Mouse (Mus musculus) cerebellum, postnatal 4 days (tissue): ENCODE measurements around the gene Prkar1b.

Experiments used
- DNase-seq, 2 experiments: peaks; one replicate each; pipeline ENCODE4 v3.0.0; 2022; ENCODE audit warnings: low spot score in 2 of 2, mixed read lengths in 1 of 2

Gene Prkar1b

DNA sequence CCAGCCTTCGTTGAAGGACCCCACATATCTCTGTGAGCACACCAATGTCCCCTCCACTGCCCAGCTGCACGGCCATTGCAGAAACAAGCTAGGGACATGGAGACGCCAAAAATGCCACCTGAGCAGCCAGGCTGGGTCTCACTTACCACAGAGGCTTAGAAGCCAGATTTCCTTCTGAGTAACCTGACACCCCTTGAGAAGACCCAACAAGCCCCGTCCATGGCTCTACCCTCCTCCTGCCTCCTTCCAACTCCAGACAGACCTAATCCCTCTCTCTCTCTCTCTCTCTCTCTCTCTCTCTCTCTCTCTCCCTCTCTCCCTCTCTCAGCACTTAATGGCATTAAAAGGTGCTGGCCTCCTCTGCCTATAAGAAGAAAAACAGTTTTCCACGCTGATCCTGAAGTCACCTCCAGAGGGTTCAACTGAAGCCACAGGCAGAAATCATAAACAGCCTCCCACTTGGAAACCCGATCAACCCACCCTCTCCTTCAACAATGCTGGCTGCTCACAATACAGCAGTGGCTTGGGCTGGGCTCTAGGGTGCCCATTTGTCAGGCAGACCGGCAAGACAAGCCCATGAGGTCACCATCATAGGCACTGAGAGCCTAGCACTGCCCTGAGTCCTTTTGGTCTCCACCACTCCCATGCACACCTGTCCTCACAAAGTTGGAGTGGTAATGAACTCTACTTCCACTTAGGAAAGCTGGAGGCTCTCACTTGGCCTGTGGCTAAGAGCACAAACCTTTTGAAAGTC is 82.8 kb downstream of the Prkar1b start:
- DNase-seq: no peak

DNA sequence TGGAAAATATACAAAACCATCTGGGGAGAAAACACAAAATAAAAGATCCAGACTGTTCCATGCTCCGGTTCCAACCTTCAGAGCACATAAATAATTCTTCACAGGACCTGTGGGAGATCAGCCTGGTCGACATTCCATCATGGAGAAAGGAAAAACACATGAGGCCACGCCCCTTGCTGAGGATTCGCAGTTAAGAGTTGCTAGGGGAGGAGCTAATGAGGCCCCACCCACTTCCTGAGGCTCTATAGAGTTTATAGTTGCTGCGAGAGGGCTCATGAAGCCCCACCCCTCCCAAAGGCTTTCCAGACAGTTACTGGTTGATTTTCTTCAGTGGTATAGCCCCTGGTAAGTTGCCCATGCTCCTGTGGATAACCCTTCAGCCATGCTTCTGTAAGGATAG is 85.2 kb downstream of the Prkar1b start:
- no peak for DNase-seq

DNA sequence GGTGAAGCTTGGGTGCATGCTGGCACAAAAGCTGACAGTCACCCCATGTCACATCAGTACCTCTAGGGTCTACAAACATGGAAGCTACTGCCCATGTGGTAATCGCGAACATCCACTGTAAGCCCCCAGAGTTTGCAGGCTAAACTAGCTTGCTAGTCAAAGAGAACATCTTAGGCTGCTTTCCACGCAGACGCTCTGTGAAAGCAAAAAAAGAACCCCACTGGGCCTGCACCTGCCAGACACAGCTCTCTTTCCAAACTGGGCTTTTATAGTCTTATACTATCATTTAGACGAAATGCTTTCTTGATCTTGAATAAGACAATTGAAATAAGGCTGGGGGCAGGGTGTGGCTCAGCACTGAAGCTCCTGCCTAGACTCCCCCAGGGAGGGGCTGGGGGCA is 88.1 kb downstream of the Prkar1b start:
- no peak for DNase-seq

DNA sequence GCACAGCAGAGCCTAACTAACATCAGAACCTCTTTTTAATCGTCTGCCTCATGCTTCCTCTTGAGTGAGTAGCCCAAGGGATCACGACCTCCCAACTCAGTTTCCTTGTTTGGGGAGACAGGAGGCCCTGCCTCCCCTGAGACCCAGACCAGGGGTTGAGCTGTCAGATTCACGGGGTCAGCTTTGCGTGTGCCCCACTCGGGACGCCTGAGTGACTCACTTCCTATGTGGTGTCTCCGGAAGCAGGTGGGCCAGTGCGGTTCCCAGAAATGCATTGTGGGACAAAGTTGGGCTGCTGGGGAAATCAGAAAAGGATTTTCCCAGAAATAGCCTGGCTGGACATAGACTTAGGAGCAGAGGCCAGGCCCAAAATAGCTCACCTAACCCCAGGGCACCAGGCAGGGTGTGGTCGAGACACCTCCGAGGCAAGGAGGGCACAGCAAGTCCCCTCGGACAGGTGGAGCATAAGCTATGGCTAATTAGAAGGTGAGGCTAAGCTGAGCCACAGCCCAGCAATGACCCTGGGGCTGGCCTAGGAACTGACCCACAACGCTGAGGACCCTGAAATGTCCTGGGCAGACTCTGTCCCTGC is 89.2 kb downstream of the Prkar1b start:
- no peak for DNase-seq

DNA sequence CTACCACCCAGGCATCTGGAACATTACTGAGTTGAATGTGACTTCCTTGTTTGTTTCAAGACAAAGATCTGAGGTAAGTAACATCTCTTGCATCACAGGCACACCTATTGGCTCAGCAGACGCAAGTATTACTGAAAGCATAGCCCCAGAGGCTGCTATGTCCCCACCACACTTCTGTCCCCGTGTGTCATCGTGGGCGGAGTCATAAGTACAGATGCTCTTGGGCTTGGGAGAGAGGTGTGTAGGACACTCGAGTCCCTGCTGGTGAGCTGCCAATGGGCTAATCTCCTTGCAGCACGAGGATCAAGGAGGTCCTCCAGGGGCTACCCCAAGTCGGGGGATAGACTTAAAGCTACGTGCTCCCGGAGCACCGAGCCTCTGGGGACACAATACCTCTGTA is 96.6 kb downstream of the Prkar1b start:
- no peak for DNase-seq

DNA sequence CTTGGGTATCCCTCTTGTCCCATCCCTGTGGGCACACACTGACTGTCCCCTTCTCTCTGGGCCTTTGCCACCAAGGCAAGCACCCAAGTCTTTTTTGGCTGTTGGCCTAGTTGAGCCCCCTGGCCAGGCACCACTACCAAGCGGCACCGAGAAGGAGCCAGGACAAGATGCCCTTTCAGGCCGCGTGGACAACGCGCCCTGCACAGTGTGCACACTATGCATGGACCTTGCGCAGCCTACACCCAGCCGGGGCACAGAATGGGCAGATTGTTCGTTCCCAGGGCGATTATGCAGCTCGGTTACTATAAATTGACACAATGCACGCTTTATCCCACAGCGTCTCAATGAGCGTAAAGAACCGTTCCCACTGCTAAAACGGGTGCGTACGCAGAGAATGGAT is 98.5 kb downstream of the Prkar1b start:
- DNase-seq: peak in 1 of 2 experiments; percentile 45

DNA sequence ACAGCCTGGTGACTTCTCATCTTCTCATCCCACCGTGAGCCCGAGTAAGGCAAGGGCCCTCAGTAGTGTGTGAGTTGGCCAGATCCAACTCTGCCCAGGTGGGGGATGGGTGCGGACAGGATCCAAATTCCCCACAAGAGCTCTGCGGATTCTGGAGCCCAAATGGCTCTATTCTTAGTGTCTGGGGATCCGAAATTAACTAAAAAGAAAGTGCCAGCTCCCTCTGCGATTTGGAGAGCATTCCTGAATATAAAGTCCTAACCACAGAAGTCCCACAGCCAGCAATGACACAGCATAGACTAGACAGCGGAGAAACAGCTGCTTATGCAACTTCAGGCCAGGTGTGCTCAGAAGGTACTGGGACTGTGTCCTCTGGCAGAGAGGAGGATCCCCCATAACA is 100.4 kb downstream of the Prkar1b start:
- no peak for DNase-seq

DNA sequence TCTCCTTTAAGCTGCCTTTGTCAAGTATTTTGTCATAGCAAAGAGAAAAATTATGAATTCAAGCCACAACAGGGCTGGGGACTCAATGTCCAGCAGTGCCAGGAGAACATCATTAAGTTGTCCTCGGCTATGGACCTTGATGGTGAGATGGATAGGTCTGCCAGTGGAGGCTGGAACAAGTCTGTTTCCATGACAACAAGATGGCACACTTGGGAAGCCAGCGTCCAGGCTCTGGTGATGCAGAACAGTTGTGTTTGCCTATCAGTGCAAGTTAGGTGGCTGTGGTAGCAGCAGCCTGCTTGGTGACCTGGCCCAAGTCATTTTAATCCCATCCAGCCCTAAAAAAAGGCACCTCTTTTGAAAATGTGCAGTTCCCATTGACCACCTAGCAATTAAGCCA is 102.6 kb downstream of the Prkar1b start:
- no peak for DNase-seq

DNA sequence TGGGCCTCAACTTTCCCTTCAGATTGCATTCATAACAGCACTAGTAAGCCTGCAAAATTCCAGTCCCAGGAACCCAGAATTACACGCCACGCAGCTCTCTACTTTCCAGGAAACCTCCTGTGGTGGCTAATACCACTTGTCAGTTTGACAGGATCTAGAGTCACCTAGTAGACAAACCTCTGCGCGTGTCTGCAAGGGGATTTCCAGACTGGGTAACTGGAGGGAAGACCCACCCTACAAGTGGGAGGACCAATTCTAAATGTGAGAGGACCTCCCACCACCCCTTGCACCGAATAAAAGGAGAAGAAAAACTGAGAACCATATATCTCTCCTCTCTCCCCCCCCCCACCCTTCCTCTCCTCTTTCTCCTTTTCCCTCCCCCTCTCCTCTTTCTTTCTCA is 103.2 kb downstream of the Prkar1b start:
- no peak for DNase-seq

DNA sequence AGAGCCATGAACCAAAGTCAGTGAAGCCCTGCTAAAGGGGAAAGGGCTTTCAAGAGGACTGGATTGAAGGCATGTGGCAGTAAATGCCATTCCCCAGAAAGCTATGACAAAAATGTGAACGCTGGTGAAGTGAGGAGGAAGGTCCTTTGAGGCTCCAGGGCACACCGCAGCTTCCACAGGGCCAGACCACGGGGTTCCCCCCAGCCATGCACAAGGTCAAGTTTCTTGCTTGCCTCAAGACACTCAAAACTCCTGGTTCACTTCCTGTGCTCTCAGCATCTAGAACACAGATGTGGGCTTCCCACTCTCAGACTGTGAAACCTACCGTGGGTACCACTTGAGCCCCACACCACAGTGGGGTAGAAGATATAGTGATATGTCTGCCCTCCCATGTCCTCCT is 106.3 kb downstream of the Prkar1b start:
- no peak for DNase-seq

DNA sequence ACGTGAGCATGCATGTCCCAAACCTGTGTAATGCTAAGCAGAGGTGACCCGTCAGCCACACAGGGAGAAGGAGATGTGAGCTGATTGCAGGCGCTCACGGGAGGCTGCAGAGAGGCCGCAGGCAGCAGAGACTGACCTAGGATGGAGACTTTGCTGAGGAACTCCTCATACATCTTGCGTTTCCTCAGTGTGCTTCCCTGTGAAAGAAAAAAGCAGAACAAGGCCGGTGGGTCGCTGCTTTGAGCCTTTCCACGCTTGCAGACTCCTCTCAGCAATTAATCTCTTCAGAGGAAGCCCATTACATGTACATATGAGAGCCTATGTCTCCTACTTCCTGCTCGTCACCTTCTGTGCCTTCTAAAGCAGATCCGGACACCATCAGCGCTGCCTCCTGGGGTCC is 107.5 kb downstream of the Prkar1b start:
- DNase-seq: no peak

DNA sequence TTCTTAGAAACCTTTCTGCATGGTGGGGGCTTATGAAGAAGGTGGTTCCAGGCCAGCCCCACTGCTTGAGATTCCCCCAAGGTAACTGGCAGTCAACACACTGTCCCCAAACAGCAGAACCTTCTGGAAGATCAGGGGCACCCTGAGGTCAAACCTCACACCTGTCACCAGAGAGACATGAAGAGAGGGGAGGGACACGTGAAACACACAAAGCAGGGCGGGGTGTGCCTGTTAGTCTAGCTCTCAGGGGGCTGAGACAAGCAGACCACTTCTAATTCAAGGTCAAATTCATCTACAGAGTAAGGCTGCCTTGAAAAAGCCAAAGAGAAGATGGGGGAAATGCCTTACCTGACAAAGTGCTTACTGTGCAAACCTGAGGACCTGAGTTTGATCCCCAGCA is 114.6 kb downstream of the Prkar1b start:
- DNase-seq: no peak

DNA sequence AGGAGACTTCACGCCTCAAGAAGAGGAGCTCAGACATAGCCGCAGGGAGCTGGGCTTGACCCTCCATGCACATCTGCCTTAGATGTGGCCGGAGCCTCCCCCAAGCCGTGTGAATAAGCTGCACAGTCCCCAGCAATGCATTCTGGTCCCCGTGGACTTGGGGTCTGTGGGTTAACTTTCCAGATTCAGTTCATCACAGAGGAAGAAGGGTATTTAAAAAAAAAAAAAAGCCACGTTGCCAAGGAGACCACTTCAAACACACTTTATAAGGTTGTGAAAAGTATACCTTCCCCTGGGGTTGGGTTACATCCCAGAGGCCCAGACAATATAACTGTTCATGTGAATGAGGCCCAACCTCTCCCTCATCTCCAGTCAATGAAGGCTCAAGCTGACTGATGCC is 115.1 kb downstream of the Prkar1b start:
- DNase-seq: no peak

DNA sequence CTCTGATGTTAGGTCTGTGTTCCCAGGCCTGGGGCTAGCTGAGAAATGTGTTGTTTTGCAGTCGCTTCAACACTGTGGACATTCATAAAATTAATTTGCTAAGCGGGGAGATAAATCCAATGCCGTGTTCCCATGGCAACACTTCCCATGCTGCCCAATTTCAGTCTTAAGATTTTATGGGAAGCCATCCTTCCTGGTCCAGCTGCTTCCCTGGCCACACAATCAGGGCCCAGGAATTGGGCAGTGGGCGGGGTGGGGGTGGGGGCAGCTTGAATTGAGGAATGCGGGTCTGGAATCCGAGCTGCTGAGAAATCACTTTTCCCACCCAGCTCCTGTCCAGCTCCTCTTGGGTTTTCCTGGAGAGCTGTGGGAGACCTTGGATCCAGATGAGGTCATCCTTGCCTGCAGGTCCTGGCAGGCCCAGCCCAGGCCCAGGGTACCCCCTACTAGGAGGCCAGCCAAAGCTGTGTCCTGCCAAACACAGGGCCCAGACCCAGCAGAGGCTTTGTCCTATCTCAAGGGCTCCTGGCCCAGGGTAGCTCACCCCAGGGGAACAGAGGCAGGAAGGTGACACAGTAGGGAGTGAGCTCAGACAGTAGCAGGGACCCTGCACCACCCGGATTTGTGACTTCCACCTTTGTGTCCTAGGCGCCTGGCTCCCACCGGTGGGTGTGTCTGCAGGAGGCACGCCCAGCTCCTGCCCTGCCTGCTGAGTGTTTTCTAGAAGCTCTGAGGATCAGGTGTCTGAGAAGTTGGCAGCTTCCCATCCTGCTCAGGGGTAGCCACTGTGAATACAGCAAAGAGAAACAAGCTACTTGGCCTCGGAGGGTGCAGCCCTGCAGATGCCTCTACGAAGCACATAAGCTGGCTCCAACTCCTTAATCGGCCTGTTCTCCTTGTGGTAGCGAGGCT is 116.1 kb downstream of the Prkar1b start:
- no peak for DNase-seq

DNA sequence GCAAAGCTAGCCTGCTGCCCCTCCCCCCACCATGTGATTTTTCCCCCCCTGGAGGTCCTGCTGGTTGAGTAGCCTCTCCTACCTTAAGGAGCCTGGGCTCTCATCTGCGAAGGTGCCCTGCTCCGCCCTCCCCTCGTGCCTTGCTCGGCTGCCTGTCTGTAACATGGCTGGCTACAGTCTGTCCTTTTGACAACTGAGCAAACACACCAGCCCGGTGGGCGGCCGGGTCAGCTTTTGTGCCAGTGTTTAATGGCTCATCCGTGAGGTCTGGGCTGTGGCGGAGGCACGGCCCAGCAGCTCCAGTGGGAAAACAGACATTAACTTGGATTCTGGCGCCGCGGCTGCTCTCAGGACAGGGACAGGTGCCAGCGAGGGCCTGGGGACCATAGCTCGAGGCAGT is 122.2 kb downstream of the Prkar1b start:
- peak in 1 of 2 experiments; percentile 42 for DNase-seq

DNA sequence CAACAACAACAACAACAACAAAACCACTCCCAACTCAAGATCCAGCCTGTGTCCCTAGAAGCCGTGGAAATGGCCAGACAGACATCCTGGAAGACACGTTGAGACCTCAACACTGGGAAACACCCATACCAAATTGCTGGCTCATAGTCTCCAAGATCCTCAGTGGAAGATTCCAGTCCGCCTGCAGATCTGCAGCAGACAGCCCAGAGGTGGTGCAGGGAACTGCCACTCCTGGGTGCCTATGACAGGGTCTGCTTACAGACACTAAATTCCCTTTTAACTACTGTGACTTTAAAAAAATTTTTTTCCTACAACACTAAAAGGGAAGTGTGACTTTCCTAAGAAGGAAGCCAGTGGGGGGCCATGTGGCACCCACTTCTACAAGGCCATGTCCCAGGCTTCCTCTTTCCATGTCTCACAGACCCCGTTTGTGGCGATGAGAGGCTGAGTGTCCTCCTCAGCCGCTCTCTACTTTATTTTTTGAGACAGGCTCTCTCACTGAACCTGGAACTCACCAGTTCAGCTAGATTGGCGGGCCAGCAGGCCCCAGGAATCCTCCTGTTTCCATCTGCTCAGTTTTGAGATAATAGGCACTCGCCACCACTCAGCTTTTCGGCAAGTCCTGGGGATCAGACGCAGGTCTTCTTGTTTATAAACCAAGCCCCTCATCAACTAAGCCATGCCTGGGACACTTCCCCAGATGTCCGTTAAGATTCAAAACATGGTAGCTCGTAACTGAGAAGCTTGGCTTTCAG is 125.3 kb downstream of the Prkar1b start:
- no peak for DNase-seq

DNA sequence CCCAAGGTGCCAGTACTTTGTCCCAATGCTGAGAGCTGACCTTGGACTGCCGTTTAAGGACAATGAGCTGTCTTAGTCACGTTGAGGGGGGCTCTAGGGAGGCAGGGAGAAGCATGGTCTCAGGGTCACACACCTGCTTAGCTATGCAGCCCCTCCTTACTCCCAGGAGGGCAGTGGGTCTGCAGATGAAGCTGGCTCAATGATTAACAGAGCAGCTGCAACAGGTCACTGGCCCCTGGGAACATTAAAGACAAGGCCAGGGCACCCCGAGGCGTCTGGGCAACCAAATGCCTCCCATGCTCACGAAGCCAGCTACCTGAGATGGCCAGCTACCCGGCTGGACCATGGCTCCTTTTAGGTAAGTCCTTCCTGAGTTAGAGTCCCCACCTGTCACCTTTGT is 129.2 kb downstream of the Prkar1b start:
- no peak for DNase-seq

DNA sequence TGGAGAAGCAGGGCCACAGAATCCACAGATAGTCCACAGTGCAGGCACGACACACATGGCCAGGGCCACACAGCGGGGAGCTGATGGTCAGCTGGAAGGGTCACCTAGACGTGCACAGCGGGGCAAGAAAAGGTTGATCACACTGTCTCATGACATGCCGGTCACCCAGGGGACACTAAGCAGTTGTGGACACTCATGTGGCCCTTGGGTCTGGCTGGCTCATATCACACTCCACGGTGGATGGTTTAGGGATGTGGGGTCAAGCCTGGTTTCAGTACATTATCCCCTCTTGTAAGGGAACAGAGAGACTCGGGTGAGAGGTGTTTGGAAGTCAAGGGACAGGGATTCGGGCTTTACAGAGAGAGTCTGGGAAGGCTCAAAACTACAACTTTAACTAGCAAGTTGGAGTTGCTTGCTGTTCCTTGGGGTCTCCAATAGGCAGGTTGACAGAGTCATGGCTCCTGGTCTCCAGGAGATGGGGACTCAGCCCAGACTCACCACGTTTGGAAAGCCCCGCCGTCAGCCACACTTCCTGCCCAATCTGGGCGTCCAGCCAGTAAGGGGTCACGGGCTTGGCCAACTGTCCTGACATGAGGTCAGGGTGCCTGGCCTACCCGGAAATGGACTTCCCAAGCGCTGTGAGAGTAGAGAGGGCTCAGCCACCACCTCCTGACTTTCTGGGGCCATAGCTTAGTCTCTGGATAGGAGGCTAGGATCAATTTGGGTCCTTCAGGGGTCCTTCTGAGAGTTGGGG is 132.3 kb downstream of the Prkar1b start:
- peak in 1 of 2 experiments; percentile 30 for DNase-seq

DNA sequence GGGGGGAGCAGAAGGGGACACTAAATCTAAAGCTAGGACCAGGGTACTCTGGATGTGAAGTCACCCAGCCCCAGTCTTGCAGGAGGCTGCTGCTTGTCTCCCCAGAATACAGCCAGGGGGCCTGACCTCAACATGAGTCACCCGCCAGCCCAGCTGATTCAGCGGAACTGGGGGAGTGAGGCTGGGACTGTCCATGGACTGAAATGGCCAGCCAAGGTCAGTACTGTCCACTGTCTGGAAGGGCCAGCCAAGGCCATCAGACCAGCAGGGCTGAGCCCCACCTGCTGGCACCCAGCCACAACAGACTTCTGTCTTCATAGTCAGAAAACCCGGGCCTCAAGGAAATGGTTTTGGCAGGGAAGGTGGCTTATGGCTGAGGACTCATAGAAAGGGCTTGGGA is 134.7 kb downstream of the Prkar1b start:
- DNase-seq: no peak

DNA sequence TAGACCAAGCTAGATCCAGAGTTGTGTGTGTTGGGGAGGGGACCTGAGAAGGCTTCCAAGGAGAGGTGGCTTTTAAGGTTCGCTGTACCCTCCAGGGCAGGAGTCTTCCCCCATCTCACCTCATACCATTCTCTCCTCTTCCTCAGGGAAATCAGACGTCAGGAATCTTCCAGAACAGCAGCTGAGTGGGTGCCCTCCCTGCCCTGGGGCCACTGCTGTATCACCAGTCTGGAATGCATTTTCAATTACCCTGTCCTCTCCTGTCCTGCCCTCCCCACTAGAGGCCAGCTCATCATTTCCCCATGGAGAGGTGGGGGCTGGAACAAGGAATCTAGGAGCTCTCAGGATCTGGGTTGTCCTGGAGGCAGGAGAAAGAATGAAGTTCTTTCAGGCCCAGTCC is 139.2 kb downstream of the Prkar1b start:
- DNase-seq: no peak

DNA sequence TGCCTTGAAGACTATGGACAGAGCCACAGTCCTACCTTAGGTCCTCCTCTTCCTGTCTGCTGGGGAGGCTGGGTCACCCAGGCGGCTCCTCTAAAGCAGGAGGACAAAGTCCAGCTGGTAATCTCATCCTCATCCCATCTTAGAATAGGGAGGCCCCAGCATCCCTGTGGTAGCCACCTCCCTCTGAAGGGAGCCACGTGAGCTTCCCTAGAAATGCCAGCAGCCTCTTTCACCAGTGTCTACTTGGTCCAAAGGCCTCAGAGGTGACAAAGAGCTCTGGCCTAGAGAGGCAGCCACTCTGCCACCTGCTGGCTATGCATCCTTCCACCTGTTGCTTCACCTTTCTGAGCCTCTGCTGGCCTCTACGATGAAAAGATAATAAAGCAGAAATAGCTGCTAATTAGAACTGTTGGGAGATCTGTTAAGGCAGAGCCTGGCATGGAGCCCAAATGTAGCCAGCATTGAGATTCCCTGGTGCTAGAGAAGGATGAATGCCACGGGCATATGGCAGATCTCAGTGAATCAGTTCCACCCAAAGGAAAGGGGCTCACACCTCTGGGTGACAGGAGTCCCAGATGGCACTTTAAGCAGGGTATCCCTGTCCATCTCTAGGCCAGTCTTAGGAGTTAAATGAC is 142.5 kb downstream of the Prkar1b start:
- DNase-seq: no peak
